Mouse (Mus musculus): ENCODE results near the gene Fads6.

DNA sequence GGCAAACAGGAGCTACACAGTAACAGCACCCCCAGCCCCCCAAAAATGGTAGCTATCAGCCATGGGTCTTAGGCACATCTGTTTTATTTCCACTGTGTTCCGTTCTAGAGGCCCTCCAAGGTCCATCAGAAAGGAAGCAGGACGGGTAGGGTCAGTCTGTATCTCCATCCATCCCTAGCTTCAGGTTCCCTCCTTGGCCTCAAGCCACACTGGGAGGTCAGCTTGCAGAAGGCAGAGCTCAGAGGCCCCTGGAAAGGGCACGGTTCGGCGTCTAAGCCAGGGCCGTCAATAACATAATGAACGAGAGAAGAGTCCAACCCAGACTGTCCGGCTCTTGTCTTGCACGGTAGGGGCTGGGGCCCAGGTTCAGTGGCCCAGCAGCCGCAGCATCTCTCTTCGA, 29.5 kb downstream of the Fads6 start:
- TF ChIP-seq CTCF (conservative IDR thresholded peaks at IDR 0.05 in 1 of 2, IDR thresholded peaks at IDR 0.05 in 1 of 2; ENCODE audit: low read depth in 2 of 2, low read length in 2 of 2) (no peak), TCF12 (IDR thresholded peaks at IDR 0.05; ENCODE audit: low read depth, low read length) (no peak), EP300 (IDR thresholded peaks at IDR 0.05; ENCODE audit: low read length) (no peak), POLR2A (IDR thresholded peaks at IDR 0.05; ENCODE audit: low read depth, low read length) (no peak), JUND (conservative IDR thresholded peaks at IDR 0.05; ENCODE audit: low read depth, low read length) (no peak), MAFK (IDR thresholded peaks at IDR 0.05; ENCODE audit: insufficient replicate concordance, low read length) (no peak), HCFC1 (IDR thresholded peaks at IDR 0.05; ENCODE audit: low read depth, low read length) (no peak), USF1 (IDR thresholded peaks at IDR 0.05; ENCODE audit: low read depth, low read length) (no peak), ELF1 (IDR thresholded peaks at IDR 0.05; ENCODE audit: low read depth, low read length) (no peak)
